Mouse (Mus musculus): ENCODE data around the gene F830045P16Rik. TPM values are rescaled to one million over a fixed set of nuclear protein-coding genes. Genes with fewer than 3 reads are reported as not detected.
A peak's percentile ranks its signal among the peaks of the same experiment; 100 is the strongest.

F830045P16Rik gene
- polyA plus RNA-seq, 1 experiment from 2014 or later = not detected

GRCm38 (mm10) chr2:129537926-129538325 lies 1.5 kb upstream of the F830045P16Rik start:
- no peaks in the 10 kb centered on the region for H3K36me3 ChIP-seq (ENCODE audit: control insufficient read depth, insufficient read depth, low read length)
- WGBS = 82% methylated on average over 4 of the region's 4 CpGs
- H3K27me3 ChIP-seq (ENCODE audit: control insufficient read depth, insufficient read depth, low read length) = no peaks in the 10 kb centered on the region
- H3K4me2 ChIP-seq (replicated peaks; ENCODE audit: low read depth, low read length) = no peak overlapping the region
- H3K27ac ChIP-seq (ENCODE audit: low read depth, low read length) = no peak overlapping the region
- no peak overlapping the region for H3K4me3 ChIP-seq (ENCODE audit: low read length)
- H3K9ac ChIP-seq (ENCODE audit: low read depth, low read length) = no peak overlapping the region
- H3K4me1 ChIP-seq (ENCODE audit: control insufficient read depth, insufficient read depth, low read length) = peaks cover 7% of the 10 kb centered on the region; the same call in 1 of the 2 replicates
- no peak for ATAC-seq (ENCODE audit: low FRiP score, low TSS enrichment)
- H3K9me3 ChIP-seq (ENCODE audit: control insufficient read depth, low read length) = no peaks in the 10 kb centered on the region

- 0 out of 2 replicates have a peak overlapping the region, but pooled peaks have one; percentile 7 for H3K27ac ChIP-seq (ENCODE audit: low read depth, low read length)
- 53% methylated on average over 7 of the region's 7 CpGs for WGBS
- ATAC-seq (ENCODE audit: low FRiP score, low TSS enrichment) = no peak
- no peaks in the 10 kb centered on the region for H3K9me3 ChIP-seq (ENCODE audit: control insufficient read depth, low read length)
- H3K4me3 ChIP-seq (ENCODE audit: low read length) = no peak overlapping the region
- H3K36me3 ChIP-seq (ENCODE audit: control insufficient read depth, insufficient read depth, low read length) = no peaks in the 10 kb centered on the region
- H3K27me3 ChIP-seq (ENCODE audit: control insufficient read depth, insufficient read depth, low read length) = no peaks in the 10 kb centered on the region
- H3K4me1 ChIP-seq (ENCODE audit: control insufficient read depth, insufficient read depth, low read length) = peaks cover 7% of the 10 kb centered on the region; the same call in 1 of the 2 replicates
- no peak overlapping the region for H3K9ac ChIP-seq (ENCODE audit: low read depth, low read length)
- no peak overlapping the region for H3K4me2 ChIP-seq (replicated peaks; ENCODE audit: low read depth, low read length)
These were observed 958 bp upstream of the F830045P16Rik start for GRCm38 (mm10) chr2:129537360-129537759.

GRCm38 (mm10) chr2:129536926-129537325 lies 524 bp upstream of the F830045P16Rik start:
- WGBS = 70% methylated on average over 1 of the region's 1 CpGs
- H3K27ac ChIP-seq (ENCODE audit: low read depth, low read length) = no peak overlapping the region
- no peak overlapping the region for H3K4me2 ChIP-seq (replicated peaks; ENCODE audit: low read depth, low read length)
- no peak overlapping the region for H3K4me3 ChIP-seq (ENCODE audit: low read length)
- H3K36me3 ChIP-seq (ENCODE audit: control insufficient read depth, insufficient read depth, low read length) = no peaks in the 10 kb centered on the region
- no peak for ATAC-seq (ENCODE audit: low FRiP score, low TSS enrichment)
- no peak overlapping the region for H3K9ac ChIP-seq (ENCODE audit: low read depth, low read length)
- H3K9me3 ChIP-seq (ENCODE audit: control insufficient read depth, low read length) = no peaks in the 10 kb centered on the region
- no peaks in the 10 kb centered on the region for H3K27me3 ChIP-seq (ENCODE audit: control insufficient read depth, insufficient read depth, low read length)
- peaks cover 7% of the 10 kb centered on the region; the same call in 1 of the 2 replicates for H3K4me1 ChIP-seq (ENCODE audit: control insufficient read depth, insufficient read depth, low read length)

- Histone ChIP-seq H3K27ac (ENCODE audit: low read depth, low read length) (no peak overlapping the region), H3K4me2 (replicated peaks; ENCODE audit: low read depth, low read length) (no peak overlapping the region), H3K4me3 (ENCODE audit: low read length) (no peak overlapping the region), H3K36me3 (ENCODE audit: control insufficient read depth, insufficient read depth, low read length) (no peaks in the 10 kb centered on the region), H3K9me3 (ENCODE audit: control insufficient read depth, low read length) (no peaks in the 10 kb centered on the region), H3K9ac (ENCODE audit: low read depth, low read length) (no peak overlapping the region), H3K4me1 (ENCODE audit: control insufficient read depth, insufficient read depth, low read length) (peaks cover 7% of the 10 kb centered on the region; the same call in 1 of the 2 replicates), H3K27me3 (ENCODE audit: control insufficient read depth, insufficient read depth, low read length) (no peaks in the 10 kb centered on the region)
- peak; percentile 84 for ATAC-seq (ENCODE audit: low FRiP score, low TSS enrichment)
- 21% methylated on average over 5 of the region's 5 CpGs for WGBS
These were observed 1.4 kb downstream of the F830045P16Rik start for GRCm38 (mm10) chr2:129534886-129535591.

- Histone ChIP-seq H3K27ac (ENCODE audit: low read depth, low read length) (no peak overlapping the region), H3K9me3 (ENCODE audit: control insufficient read depth, low read length) (no peaks in the 10 kb centered on the region), H3K4me3 (ENCODE audit: low read length) (no peak overlapping the region), H3K9ac (ENCODE audit: low read depth, low read length) (no peak overlapping the region), H3K27me3 (ENCODE audit: control insufficient read depth, insufficient read depth, low read length) (no peaks in the 10 kb centered on the region), H3K4me1 (ENCODE audit: control insufficient read depth, insufficient read depth, low read length) (peaks cover 15% of the 10 kb centered on the region; the same call in 1 of the 2 replicates), H3K4me2 (replicated peaks; ENCODE audit: low read depth, low read length) (no peak overlapping the region), H3K36me3 (ENCODE audit: control insufficient read depth, insufficient read depth, low read length) (no peaks in the 10 kb centered on the region)
- ATAC-seq (ENCODE audit: low FRiP score, low TSS enrichment) = no peak
- 74% methylated on average over 2 of the region's 2 CpGs for WGBS
These were observed 4.5 kb downstream of the F830045P16Rik start for GRCm38 (mm10) chr2:129531890-129532289.

GRCm38 (mm10) chr2:129531102-129531501 lies 5.3 kb downstream of the F830045P16Rik start:
- H3K9ac ChIP-seq (ENCODE audit: low read depth, low read length) = no peak overlapping the region
- no peak overlapping the region for H3K27ac ChIP-seq (ENCODE audit: low read depth, low read length)
- no peaks in the 10 kb centered on the region for H3K27me3 ChIP-seq (ENCODE audit: control insufficient read depth, insufficient read depth, low read length)
- peaks cover 15% of the 10 kb centered on the region; the same call in 1 of the 2 replicates for H3K4me1 ChIP-seq (ENCODE audit: control insufficient read depth, insufficient read depth, low read length)
- H3K9me3 ChIP-seq (ENCODE audit: control insufficient read depth, low read length) = no peaks in the 10 kb centered on the region
- no peaks in the 10 kb centered on the region for H3K36me3 ChIP-seq (ENCODE audit: control insufficient read depth, insufficient read depth, low read length)
- H3K4me2 ChIP-seq (replicated peaks; ENCODE audit: low read depth, low read length) = no peak overlapping the region
- ATAC-seq (ENCODE audit: low FRiP score, low TSS enrichment) = no peak
- no peak overlapping the region for H3K4me3 ChIP-seq (ENCODE audit: low read length)

- Histone ChIP-seq H3K36me3 (ENCODE audit: control insufficient read depth, insufficient read depth, low read length) (no peaks in the 10 kb centered on the region), H3K9me3 (ENCODE audit: control insufficient read depth, low read length) (no peaks in the 10 kb centered on the region), H3K4me3 (ENCODE audit: low read length) (no peak overlapping the region), H3K9ac (ENCODE audit: low read depth, low read length) (no peak overlapping the region), H3K4me2 (replicated peaks; ENCODE audit: low read depth, low read length) (no peak overlapping the region), H3K27ac (ENCODE audit: low read depth, low read length) (no peak overlapping the region), H3K27me3 (ENCODE audit: control insufficient read depth, insufficient read depth, low read length) (no peaks in the 10 kb centered on the region), H3K4me1 (ENCODE audit: control insufficient read depth, insufficient read depth, low read length) (peaks cover 8% of the 10 kb centered on the region; the same call in 1 of the 2 replicates)
- 0 out of 2 replicates have a peak, but pooled peaks have one; percentile 49 for ATAC-seq (ENCODE audit: low FRiP score, low TSS enrichment)
- WGBS = 26% methylated on average over 14 of the region's 14 CpGs
These were observed 6.8 kb downstream of the F830045P16Rik start for GRCm38 (mm10) chr2:129529297-129530209.

- Histone ChIP-seq H3K4me2 (replicated peaks; ENCODE audit: low read depth, low read length) (no peak overlapping the region), H3K4me1 (ENCODE audit: control insufficient read depth, insufficient read depth, low read length) (peaks cover 8% of the 10 kb centered on the region; the same call in 1 of the 2 replicates), H3K9ac (ENCODE audit: low read depth, low read length) (no peak overlapping the region), H3K27me3 (ENCODE audit: control insufficient read depth, insufficient read depth, low read length) (no peaks in the 10 kb centered on the region), H3K36me3 (ENCODE audit: control insufficient read depth, insufficient read depth, low read length) (no peaks in the 10 kb centered on the region), H3K4me3 (ENCODE audit: low read length) (no peak overlapping the region), H3K27ac (ENCODE audit: low read depth, low read length) (no peak overlapping the region), H3K9me3 (ENCODE audit: control insufficient read depth, low read length) (no peaks in the 10 kb centered on the region)
- no peak for ATAC-seq (ENCODE audit: low FRiP score, low TSS enrichment)
- 83% methylated on average over 4 of the region's 4 CpGs for WGBS
These were observed 8.5 kb downstream of the F830045P16Rik start for GRCm38 (mm10) chr2:129527916-129528315.
